Mouse (Mus musculus) frontal cortex, postnatal 25 days (tissue): ENCODE measurements around the gene P2ry1.

Experiments
- DNase-seq, 2 experiments: peaks; one replicate each; pipeline ENCODE4 v3.0.0; 2022; ENCODE audit warnings: low spot score in 2 of 2

The P2ry1 gene

GRCm38 (mm10) chr3:61002587-61003501 lies at the start of gene P2ry1:
Gene P2ry1, plus strand, starts transcription at chr3:61002795.
- DNase-seq = peak; percentile 32 to 36

DNA sequence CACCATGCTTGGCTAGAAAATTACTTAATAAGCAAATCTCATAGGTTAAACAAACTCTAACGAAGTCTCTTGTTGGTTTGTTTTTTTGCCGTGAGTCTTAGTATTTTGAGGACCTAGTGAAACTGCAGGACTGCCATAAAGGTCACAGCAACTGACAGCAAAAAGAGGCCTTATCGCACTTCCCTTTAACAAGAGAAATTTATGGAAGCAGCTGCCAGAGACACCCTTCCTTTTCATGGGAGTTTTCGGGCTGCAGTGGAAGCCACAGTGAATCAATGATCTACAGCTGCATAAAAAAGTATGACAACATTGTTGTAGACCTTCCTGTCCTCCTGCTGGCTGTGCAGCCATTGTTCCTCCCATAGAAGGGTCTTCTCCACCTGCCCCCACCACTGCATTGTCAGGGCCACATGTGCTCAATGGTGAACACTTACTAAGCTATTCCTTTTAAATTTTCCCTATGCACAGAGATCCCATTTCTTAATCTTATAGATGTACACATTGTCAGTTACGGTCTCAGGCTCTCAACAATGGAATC lies 49.3 kb upstream of the P2ry1 start:
- no peak for DNase-seq

DNA sequence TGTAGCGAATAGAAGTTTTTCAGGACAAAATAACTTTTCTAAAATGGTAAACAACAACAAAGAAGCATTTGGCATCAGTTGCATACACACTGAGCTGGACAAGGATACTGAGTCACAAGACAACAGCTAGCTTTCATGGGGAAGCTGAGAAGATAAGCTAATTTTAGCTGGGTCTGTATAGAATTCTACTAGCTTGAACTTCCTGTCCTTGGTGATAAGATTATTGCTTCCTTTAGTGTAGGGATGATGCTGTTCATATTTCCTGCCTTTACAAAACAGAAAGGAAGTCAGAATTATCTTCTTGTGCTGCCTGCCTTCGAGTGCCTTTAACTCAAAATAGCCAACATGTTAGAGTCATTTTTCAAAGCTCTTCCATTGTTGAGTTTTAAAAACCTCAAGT lies 48.5 kb upstream of the P2ry1 start:
- no peak for DNase-seq

GRCm38 (mm10) chr3:60958769-60959168 lies 43.8 kb upstream of the P2ry1 start:
- no peak for DNase-seq

DNA sequence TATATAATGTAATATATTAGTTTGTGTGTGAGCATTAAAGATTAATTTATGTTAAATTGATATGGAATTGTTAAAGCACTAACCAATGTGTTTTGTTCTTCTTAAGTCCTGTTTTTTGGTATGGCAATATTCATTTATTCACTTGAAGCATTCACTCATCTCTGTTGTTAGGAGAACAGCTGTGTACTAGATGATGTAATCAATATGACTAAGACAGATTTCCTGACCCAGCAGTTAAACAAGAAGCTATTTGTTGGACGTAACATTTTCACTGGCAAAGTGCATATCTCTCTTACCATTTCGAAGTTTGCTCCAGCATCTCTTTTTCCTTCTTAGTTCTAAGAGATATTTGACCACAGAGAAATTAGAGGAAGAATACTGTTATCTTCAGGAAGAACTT lies 37.5 kb upstream of the P2ry1 start:
- DNase-seq = no peak

DNA sequence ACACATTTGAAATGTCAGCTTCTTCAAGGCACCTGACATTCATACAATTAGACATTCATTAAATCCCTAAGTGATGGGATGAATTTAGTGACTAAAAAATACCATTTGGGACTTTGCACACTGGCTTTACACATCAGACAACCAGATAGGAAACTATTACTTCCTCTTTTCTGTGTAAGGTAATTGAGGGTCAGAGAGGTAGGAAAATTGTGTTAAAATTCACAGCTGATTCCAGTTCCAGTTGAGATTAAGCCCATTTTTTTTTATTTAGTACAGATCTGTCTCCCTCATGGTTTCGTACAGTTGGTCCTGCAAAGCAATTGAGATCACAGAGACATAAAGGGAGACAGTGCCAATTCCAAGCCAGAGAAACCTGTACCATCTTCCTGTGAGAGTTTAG lies 27.7 kb upstream of the P2ry1 start:
- no peak for DNase-seq

DNA sequence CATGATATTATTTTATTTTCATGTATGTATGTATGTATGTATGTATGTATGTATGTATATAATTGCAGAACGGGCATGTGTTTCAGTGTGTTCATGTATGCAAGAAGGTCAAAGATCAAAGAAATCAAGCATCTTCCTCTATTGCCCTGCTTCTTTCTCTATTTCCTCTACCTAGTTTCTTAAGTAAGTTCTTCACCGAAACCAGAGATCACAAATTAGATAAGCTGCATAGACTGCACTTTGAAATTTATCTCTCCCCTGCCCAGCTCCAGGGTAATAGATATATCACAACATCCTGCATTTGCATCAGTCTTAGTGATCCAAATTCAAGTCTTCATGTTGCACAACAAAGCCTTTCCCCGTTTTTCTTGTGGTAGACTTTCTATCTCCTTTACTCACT lies 20.5 kb upstream of the P2ry1 start:
- DNase-seq = no peak

- DNase-seq = no peak
These were observed 4.5 kb upstream of the P2ry1 start for GRCm38 (mm10) chr3:60998064-60998463.

DNA sequence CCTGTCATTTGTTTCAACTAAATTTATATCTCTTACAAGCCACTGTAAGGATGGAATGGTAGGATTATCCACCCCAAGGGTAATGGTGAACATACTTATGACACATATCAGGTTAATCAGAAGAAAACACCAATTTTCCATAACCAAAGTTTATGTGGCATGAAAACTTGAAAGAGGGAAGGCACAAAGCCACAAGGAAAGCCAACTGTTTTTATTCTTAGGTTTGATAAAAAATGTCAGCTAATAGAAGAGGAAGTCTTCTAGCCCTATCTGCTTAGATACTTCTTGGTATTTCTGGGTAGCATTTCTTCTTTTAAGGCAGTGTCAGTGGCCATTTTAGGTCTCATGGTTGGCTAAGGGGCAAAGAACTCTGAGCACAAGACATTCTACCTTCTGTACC lies 2.9 kb upstream of the P2ry1 start:
- DNase-seq = no peak

DNA sequence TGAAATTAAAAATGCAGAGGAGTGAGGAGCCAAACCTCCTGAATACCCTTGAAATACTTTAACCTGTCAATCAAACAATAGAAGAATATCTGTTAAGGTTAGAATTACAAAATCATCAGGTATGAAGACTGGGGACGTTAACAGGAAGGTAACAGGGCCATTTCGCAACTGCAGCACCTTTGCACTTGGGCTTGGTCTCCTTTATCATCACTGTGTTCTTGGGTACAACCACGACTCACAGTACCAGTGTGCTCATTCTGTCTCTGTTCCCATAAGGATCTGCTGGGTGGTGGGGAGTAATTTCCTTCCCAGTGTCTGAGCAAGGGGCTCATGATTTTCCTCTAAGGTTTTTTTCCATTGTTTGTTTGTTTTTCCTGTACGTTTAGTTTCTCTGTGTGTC lies 1.8 kb upstream of the P2ry1 start:
- DNase-seq = no peak

GRCm38 (mm10) chr3:61001852-61002586 lies 576 bp upstream of the P2ry1 start:
- no peak for DNase-seq

GRCm38 (mm10) chr3:61004611-61005010 lies 2.0 kb downstream of the P2ry1 start:
- no peak for DNase-seq

- DNase-seq = no peak
These were observed 9.1 kb downstream of the P2ry1 start for GRCm38 (mm10) chr3:61011660-61012059.

- DNase-seq = no peak
These were observed 10.0 kb downstream of the P2ry1 start for GRCm38 (mm10) chr3:61012550-61012949.

- no peak for DNase-seq
These were observed 14.1 kb downstream of the P2ry1 start for GRCm38 (mm10) chr3:61016733-61017132.

DNA sequence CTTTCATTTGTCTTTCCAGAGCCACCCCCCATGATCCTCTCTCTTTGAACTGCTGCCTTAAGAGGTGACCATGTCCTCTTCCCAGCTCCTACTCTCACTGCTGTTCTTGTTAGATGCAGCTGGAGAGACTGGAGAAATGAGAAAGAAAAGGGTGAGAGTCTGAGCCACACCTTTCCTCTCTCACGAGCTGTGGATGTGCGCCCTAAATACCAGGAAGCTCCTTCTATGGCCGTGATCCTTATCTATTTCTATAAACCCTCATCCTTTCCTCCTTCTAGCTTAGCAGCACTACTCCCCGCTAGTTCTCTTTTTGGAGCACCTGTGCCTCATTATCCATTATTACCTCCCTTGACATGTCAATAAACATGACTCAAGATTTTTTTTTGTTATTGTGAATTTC lies 29.5 kb downstream of the P2ry1 start:
- DNase-seq = no peak

DNA sequence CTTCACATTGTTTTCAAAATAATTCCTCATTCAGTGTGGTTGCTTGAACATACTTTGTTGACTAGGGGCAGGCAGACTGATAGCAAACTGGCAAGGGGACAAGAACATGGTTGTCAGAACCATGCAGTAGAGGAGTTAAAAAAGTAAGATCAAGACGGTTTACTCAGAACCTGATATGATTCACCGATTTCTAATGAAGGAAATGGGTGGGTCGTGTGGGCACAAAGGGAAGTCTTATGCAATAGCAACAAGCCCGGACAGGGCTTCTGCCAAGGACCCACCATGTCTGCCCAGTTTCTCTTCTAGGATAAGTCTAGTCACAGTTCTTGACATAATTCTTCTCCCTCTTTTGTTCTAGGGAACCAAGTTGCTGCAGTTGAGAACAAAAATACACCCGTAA lies 33.0 kb downstream of the P2ry1 start:
- no peak for DNase-seq

DNA sequence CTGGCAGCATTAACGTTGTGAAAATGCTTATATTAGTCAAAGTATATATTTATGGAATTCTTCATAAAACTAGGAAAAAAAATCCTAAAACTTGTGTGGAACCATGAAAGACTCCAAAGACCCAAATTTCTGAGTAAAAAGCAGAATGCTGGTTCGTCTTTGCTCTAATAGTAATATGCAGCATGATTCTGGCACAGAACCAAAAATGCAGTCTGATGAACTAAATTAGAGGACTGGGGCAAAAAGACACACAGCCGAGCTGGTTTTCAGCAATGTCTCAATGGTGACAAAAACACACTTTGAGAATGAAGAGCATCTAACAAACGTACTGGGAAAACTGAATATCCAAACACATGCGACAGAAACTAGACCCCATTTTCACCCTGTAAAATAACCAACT lies 37.3 kb downstream of the P2ry1 start:
- DNase-seq = no peak

DNA sequence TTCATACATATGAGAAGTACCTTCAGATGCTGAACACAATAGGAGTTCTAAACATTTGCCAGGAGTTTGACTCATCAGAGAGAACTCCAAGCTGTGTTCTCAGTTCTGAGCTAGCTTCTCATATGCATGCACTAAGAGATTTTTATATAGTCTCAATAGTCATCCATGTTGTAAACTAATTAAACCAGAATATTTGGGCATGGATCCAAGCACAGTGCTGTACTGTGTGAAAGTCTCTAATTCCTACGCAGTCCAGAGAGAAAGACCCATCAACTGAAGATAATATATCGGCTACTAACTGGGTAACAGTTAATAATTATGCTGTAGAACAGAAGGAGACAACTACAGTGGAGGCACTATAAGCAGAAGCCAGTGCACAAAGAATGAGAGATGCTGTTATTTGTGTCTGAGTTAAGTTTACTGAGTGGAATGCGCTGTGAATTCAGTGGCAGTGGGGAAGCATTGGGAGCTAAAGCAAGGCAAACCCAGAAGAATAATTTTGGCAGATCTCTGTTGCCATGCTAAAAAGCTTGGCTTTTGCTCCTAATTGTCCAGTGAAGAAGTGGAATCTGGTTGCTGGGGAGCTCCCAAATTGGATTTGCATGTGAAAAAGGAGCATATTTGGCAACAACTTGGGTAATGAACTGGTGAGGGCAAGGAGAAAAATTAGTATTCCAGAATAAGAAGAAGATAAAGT lies 47.5 kb downstream of the P2ry1 start:
- no peak for DNase-seq
